Mouse (Mus musculus): Measurements from ENCODE around the gene Ptpn13.
A peak's percentile ranks its signal among the peaks of the same experiment; 100 is the strongest.

The Ptpn13 gene

DNA sequence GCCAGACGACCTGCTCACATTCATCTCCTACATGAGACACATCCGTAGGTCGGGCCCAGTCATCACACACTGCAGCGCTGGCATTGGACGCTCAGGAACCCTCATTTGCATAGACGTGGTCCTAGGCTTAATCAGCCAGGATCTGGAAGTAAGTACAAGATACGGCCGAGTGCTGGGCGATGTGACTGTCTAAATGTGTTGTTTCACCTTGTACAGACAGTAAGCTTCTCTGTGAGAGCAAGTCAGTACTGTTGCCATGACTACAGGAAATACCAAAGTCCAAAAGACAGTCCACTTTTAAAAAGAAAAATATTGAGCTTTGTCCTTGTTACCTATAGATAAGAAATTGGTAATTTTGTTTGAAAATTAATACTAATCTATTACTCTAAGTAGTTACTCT lies 168.6 kb downstream of the Ptpn13 start:
- DNase-seq (ENCODE audit: low read depth, low spot score): no peak

GRCm38 (mm10) chr5:103595394-103596226 lies 170.6 kb downstream of the Ptpn13 start:
- no peak for DNase-seq (ENCODE audit: low read depth, low spot score)

DNA sequence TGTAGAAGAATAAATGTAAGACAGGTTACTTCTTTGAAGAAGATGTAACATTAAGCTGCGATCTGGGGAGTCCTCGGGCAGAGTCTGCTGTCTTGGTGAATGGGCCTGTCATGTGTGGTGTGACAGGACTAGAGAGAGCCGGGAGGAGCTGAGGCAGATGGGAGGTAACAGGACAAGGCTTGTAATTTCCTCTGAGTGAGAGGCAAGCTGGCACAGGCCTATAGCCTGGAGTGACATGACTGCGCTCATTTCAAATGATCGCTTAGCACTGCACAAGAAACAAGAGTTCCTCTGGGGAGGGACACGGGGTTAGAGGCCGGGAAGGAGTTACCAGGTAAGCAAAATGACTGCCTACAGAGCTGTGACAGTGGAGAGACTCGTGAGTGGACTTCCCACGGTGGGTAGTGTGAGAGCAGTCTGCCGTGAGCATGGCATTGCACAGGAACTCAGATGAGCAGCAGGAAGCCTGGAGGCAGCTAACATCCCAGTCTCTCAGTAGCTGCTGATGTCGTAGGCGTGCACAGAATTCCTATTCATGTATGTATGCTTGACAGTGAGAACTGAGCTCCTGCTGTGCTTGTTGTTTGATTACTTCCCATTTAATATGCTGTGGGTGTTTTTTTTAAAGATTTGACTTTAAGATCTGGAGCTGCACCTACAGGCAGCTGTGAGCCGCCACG lies 171.6 kb downstream of the Ptpn13 start:
- DNase-seq (ENCODE audit: low read depth, low spot score): no peak

DNA sequence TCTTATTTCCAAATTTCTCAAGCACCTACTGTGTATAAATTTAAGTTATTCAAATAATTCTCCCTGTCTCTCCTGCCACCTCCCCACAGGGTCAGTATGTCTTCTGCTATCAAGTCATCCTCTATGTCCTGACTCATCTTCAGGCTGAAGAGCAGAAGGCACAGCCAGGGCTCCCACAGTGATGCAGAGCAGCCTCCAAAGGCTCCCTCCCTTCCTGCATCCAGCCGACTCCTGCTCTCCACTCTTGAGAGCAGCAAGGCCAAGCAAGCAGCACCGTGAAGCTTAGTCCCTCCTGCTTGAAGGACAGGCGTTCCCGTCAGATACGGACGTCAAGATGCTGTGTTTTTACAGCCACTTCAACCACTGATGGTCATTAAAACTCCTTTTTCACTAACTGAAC lies 172.6 kb downstream of the Ptpn13 start:
- DNase-seq (ENCODE audit: low read depth, low spot score): no peak

- DNase-seq (ENCODE audit: low read depth, low spot score): no peak
Observed at GRCm38 (mm10) chr5:103598264-103598663, 173.3 kb downstream of the Ptpn13 start.

GRCm38 (mm10) chr5:103598881-103599280 lies 173.9 kb downstream of the Ptpn13 start:
- DNase-seq (ENCODE audit: low read depth, low spot score): no peak

DNA sequence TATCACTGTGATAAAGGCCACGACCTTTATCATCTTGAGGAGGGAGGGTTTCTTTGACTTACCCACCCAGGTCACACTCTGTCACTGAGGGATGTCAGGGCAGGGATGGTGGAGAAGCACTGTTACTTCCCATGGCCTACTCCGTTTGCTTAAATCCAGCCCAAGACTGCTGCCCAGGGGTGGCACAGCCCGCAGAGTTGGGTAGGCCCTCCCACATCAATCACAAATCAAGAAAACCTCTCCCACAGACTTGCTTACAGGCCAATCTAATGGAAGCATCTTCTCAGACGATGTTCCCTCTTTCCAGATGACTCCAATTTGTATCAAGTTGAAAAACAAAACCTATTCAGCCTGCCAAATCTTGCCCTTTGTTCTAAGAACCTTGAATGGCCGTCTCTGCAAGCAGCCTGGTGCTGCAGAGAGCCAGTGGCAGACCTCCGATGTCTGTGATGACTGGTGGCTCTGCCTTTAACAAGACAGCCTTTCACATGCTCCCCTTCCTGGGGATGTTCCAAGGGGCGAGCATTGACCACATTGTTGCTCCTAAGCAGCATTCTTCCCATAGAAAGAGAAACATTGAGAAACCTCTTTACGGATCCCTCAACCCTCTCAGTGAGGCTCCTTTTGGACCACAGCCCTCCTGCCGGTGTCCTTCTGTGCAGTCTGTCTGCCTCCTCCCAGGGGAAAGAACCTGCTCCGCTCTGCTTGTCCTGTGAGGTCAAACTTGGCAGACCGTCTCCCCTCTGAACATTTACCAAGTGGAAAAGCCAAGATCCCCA lies 178.3 kb downstream of the Ptpn13 start:
- DNase-seq (ENCODE audit: low read depth, low spot score): no peak

- DNase-seq (ENCODE audit: low read depth, low spot score): no peak
Observed at GRCm38 (mm10) chr5:103605707-103606106, 180.7 kb downstream of the Ptpn13 start.

GRCm38 (mm10) chr5:103610148-103610547 lies 185.2 kb downstream of the Ptpn13 start:
- DNase-seq (ENCODE audit: low read depth, low spot score): no peak

DNA sequence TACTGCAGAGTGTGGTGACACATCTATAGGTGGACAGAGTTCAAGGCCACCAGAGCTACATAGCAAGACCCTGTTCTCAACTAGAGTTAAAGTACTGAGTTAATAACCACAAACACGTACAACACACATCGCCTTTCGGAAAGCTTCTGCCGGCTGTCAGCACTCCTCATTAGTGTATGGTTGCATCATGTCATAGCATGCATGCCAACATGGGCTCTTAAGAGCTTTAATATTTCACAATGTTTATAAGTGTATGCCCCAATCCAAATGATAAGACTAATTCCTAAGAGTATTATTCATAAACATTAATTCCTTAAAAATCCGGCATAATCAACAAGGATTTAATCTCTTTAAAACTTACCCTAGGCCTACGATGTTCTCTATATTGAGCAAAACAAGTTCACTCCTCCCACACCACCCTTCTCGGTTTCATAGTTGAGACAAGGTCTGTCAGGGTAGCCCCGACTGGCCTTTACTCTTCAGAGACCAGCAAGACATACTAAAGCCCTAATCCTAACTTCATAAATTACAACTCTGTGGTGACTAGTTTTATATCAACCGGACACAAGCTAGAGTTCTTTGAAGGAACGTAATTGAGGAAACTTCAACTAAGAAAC lies 186.0 kb downstream of the Ptpn13 start:
- no peak for DNase-seq (ENCODE audit: low read depth, low spot score)

GRCm38 (mm10) chr5:103612316-103612715 lies 187.3 kb downstream of the Ptpn13 start:
- no peak for DNase-seq (ENCODE audit: low read depth, low spot score)

DNA sequence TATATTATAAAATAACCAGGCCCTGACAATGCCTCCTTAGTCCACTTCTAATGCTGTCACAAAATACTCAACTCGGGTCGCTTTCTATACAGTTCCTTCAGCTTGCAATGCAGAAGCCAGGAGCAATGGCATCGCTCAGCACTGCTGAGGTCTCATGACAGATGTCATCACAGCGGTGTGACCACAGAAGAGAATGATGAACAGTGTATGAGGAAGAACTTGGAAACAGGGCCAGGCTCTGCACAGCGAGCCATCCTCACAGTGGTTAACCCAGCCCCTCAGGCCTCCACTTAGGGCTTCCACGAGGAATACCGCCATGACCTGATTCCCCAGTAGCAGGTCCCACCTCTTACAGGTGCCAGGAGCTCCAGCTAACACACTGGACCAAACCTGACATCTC lies 189.4 kb downstream of the Ptpn13 start:
- DNase-seq (ENCODE audit: low read depth, low spot score): no peak

- DNase-seq (ENCODE audit: low read depth, low spot score): no peak
Observed at GRCm38 (mm10) chr5:103617191-103617590, 192.2 kb downstream of the Ptpn13 start.

- DNase-seq (ENCODE audit: low read depth, low spot score): no peak
Observed at GRCm38 (mm10) chr5:103620301-103620973, 195.4 kb downstream of the Ptpn13 start.

- no peak for DNase-seq (ENCODE audit: low read depth, low spot score)
Observed at GRCm38 (mm10) chr5:103622321-103622720, 197.3 kb downstream of the Ptpn13 start.

DNA sequence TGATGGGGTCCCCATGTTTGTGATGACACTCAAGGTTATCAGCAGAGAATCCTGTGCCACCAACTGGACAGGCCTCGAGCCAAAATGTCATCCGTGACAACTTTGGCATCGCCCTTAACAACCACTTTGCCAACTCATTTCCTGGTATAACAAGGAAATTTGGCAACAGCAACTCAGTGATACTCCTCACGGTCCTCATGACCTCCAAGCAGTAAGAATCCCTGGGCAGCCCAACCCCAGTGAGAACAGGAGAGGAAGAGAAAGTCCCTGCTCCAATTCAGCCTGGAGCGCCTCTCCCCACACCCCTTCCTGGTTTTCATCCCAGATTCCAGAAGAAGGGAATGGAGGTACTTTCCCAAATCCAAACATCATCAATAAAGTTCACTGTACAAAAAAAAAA lies 199.8 kb downstream of the Ptpn13 start:
- DNase-seq (ENCODE audit: low read depth, low spot score): no peak

DNA sequence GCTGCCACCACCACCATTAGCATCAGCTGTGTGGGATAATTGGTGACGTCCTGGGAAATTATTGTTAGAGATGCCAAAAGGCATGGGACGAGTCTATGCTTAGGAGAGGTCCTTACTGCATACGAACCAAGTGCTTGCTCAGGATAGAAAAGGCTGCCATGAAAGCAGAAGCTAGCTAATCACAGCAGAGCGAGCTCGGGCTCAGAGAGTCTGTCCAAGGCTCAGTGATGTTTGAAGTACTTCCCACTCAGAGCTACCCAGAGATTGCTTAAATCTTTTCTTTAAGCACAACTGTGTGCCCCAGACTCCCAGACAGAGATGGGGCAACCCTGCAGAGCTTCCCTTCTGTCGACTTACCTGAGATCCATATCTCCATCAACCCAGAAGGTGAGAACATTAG lies 203.5 kb downstream of the Ptpn13 start:
- DNase-seq (ENCODE audit: low read depth, low spot score): no peak

- peak; percentile 21 for DNase-seq (ENCODE audit: low read depth, low spot score)
Observed at GRCm38 (mm10) chr5:103629111-103629764, 204.2 kb downstream of the Ptpn13 start, which contains the start of gene Slc10a6. TSS of gene Slc10a6 (minus strand) at chr5:103629403.

GRCm38 (mm10) chr5:103629854-103630580 lies 205.0 kb downstream of the Ptpn13 start:
- no peak for DNase-seq (ENCODE audit: low read depth, low spot score)

DNA sequence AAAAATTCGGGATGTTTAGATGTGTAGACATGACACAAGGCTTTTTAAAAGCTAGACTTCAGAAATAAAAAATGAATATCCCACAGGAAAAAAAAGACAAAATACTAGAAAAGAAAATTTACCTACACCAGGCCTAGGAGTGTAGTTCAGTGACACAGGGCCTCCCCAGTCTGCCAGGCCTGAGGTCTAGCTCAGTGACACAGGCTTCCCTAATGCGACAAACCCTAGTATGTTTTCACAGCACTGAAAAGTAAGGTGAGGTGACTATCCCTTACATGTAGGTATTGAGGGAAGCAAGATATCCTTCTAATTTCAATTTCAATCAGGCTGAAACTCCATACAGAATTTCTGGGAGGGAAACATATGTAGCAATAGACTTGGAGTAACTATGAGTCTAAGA lies 212.2 kb downstream of the Ptpn13 start:
- no peak for DNase-seq (ENCODE audit: low read depth, low spot score)
